Mouse (Mus musculus): ENCODE data around the gene Serpina1e. TPM values are rescaled to one million over a fixed set of nuclear protein-coding genes. Genes with fewer than 3 reads are reported as not detected.
"Not testable (repeated sequence)": the region's sequence is repeated elsewhere in the genome, so short reads cannot be mapped to it uniquely, and the experiment has no call there.

Serpina1e gene
- polyA plus RNA-seq, 1 experiment from 2014 or later, result 0.14 TPM

DNA sequence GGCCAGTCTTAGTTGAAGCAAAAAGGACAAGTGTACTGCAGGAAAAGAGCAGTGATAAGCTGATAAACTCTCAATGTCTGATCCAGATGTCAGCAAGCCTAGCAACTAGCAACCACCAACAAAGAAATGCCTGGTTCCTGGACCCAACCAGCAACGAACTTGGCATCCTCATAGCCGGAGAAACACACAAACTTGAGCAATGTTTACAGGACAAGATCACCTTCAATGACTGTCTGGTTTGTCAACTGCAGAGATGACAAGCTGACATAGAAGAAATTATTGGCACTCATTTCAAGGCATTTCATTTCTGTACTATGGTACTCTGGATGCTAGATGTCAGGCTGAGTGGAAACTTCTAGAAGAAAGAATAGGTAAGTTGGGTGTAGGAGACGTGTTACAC lies 8.0 kb upstream of the Serpina1e start:
- DNase-seq (ENCODE audit: low read depth, low spot score) (no peak), ATAC-seq (no peak)
- H3K27me3 ChIP-seq, result no peaks in the 10 kb centered on the region
- ChIA-PET CTCF (no interaction called here), POLR2A (no interaction called here)
- in situ Hi-C loops (cut with MboI; ENCODE audit: low pct_unique_long_range_greater_than_20kb), result loop anchor here (25.0 kb wide), 1 partner anchor 404 kb away; no protein-coding TSS in a partner anchor
- no peak for TF ChIP-seq CTCF (IDR thresholded peaks at IDR 0.05)

DNA sequence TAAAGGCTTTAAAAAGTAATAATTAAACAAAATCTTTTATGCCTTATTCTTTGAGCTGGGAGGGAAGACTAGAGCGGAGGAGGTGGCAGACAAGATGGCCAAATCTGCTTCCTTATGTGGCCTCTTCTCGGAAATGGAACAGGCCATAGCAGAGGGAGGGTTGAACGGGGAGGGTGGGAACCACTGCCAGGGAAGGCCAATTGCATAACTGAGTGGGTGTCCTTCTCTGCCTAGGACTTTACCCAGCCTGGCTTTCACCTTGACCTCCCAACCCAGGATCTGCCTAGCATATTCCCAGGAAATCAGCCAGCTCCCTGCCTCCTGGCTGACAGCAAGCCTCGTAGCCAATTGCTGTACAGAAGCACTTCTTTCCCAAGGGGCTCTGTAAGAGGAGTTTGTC lies 4.5 kb upstream of the Serpina1e start:
- ATAC-seq, result peak; percentile 55
- in situ Hi-C loops (cut with MboI; ENCODE audit: low pct_unique_long_range_greater_than_20kb), result loop anchor here (25.0 kb wide), 1 partner anchor 401 kb away; no protein-coding TSS in a partner anchor
- no peak for TF ChIP-seq CTCF (IDR thresholded peaks at IDR 0.05)

GRCm38 (mm10) chr12:103962860-103963259 lies 4.1 kb upstream of the Serpina1e start:
- DNase-seq (ENCODE audit: low read depth, low spot score) (peak; percentile 57), ATAC-seq (peak; percentile 88)
- CTCF ChIA-PET, result no interaction called here
- in situ Hi-C loops (cut with MboI; ENCODE audit: low pct_unique_long_range_greater_than_20kb), result loop anchor here (25.0 kb wide), 1 partner anchor 401 kb away; no protein-coding TSS in a partner anchor
- POLR2A ChIA-PET, result interaction anchor here (0.6 kb wide), 1 partner anchor 188 kb away, joined by 4 read pairs; no protein-coding TSS in a partner anchor
- no peak for TF ChIP-seq CTCF (IDR thresholded peaks at IDR 0.05)
- no peaks in the 10 kb centered on the region for H3K27me3 ChIP-seq

More for the DNA sequence above, 4.5 kb upstream of the Serpina1e start:
- ChIA-PET CTCF (no interaction called here), POLR2A (interaction anchor here (0.6 kb wide), 1 partner anchor 187 kb away, joined by 4 read pairs; no protein-coding TSS in a partner anchor)
- DNase-seq (ENCODE audit: low read depth, low spot score), result no peak
- no peaks in the 10 kb centered on the region for H3K27me3 ChIP-seq

- ChIA-PET POLR2A (no interaction called here), CTCF (no interaction called here)
- no peak for TF ChIP-seq CTCF (IDR thresholded peaks at IDR 0.05)
- no peaks in the 10 kb centered on the region for H3K27me3 ChIP-seq
- in situ Hi-C loops (cut with MboI; ENCODE audit: low pct_unique_long_range_greater_than_20kb), result loop anchor here (25.0 kb wide), 1 partner anchor 400 kb away; no protein-coding TSS in a partner anchor
- ATAC-seq (no peak), DNase-seq (ENCODE audit: low read depth, low spot score) (no peak)
Measured at GRCm38 (mm10) chr12:103962337-103962736, 3.6 kb upstream of the Serpina1e start.

GRCm38 (mm10) chr12:103961716-103962115 lies 2.9 kb upstream of the Serpina1e start:
- ATAC-seq (no peak), DNase-seq (ENCODE audit: low read depth, low spot score) (no peak)
- in situ Hi-C loops (cut with MboI; ENCODE audit: low pct_unique_long_range_greater_than_20kb), result loop anchor here (25.0 kb wide), 1 partner anchor 399 kb away; no protein-coding TSS in a partner anchor
- no peaks in the 10 kb centered on the region for H3K27me3 ChIP-seq
- ChIA-PET CTCF (no interaction called here), POLR2A (interaction anchor here (0.7 kb wide), 1 partner anchor 839 kb away, joined by 3 read pairs; no protein-coding TSS in a partner anchor)
- no peak for TF ChIP-seq CTCF (IDR thresholded peaks at IDR 0.05)

DNA sequence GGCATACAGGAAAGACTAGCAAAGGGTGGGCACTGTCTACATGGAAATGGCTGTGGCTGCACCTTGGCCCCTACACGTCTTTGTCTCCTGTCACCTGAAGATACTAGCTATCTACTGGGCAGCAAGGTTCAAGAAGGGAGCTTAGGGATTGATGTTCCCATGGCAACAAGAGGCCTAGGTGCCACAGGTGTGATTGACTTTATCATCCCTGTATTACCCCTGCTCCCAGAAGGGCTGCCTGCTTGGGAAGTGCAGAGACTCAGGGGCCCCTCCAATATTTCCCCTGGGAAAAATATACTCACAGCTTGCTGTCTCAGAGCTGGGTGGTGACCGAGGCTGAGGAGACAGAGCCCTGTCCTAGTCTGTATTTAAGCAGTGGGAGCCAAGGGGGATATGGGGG lies 2.2 kb downstream of the Serpina1e start:
- DNase-seq (ENCODE audit: low read depth, low spot score); POLR2A ChIA-PET; H3K27me3 ChIP-seq; CTCF ChIA-PET; ATAC-seq: not testable (repeated sequence)
- in situ Hi-C loops (cut with MboI; ENCODE audit: low pct_unique_long_range_greater_than_20kb), result loop anchor here (25.0 kb wide), 1 partner anchor 394 kb away; no protein-coding TSS in a partner anchor

DNA sequence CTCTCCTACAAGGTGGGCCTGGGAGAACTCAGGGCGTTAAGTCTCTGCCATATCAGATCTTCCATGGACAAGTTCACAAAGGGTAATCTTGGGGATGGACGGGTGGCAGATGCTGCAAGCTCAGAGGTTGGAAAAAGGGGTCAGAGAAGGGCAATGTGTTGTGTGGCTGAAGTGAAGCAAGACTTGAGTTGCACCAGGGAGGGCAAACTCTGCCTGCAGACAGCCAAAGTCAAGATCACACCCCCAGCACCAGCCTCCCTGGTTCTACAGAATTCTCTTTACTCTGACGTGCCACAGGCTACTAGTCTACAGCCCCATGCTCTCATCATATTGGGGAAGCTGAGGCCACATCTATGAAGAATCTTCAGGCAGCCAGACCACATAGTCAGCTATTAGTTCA lies 5.8 kb downstream of the Serpina1e start:
- in situ Hi-C loops (cut with MboI; ENCODE audit: low pct_unique_long_range_greater_than_20kb), result loop anchor here (25.0 kb wide), 1 partner anchor 391 kb away; no protein-coding TSS in a partner anchor
- DNase-seq (ENCODE audit: low read depth, low spot score); ATAC-seq; POLR2A ChIA-PET; CTCF ChIA-PET; H3K27me3 ChIP-seq: not testable (repeated sequence)

DNA sequence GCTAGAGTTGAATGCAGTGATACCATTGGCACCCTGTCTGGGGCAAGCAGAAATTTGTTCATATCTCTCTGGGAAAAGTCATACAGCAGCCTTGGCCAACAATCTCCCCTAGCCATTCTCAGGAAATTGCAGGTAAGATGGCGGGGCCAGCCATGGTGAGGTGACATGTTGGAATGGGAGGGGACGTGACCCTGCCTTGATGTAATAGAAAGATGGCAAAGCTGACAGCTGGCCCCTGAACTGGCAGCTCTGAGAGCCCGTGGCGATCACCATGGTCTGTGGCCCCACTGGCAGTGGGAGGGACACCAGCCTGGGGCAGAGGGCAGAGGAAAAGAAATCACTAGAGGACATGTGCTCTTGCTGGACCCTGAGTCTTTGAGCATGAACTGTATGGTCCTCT lies 12.5 kb downstream of the Serpina1e start:
- DNase-seq (ENCODE audit: low read depth, low spot score) (no peak), ATAC-seq (no peak)
- ChIA-PET CTCF (no interaction called here), POLR2A (no interaction called here)
- in situ Hi-C loops (cut with MboI; ENCODE audit: low pct_unique_long_range_greater_than_20kb), result no loop called here
- TF ChIP-seq CTCF (IDR thresholded peaks at IDR 0.05), result no peak
- no peaks in the 10 kb centered on the region for H3K27me3 ChIP-seq

DNA sequence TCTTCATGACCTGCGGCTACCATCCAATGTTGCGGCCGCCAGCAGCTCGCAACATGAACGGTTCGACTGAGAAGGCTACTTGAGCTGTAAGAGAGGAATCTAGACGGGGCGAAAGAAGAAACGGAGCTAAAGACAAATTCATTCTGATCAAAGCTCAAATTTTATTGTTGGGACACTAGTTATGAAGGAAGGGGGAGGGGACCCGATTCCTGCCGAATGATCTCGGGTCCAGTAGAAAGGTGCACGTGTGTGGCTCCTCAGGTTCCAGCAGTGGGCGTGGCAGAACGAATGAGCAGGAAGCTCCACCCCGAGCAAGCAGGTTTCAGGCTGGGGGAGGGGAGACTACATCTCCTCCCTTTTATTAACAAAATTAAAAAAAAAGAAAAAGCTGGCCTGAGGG lies 49.6 kb downstream of the Serpina1e start:
- in situ Hi-C loops (cut with MboI; ENCODE audit: low pct_unique_long_range_greater_than_20kb); POLR2A ChIA-PET; ATAC-seq; DNase-seq (ENCODE audit: low read depth, low spot score); CTCF ChIA-PET; H3K27me3 ChIP-seq: not testable (repeated sequence)

DNA sequence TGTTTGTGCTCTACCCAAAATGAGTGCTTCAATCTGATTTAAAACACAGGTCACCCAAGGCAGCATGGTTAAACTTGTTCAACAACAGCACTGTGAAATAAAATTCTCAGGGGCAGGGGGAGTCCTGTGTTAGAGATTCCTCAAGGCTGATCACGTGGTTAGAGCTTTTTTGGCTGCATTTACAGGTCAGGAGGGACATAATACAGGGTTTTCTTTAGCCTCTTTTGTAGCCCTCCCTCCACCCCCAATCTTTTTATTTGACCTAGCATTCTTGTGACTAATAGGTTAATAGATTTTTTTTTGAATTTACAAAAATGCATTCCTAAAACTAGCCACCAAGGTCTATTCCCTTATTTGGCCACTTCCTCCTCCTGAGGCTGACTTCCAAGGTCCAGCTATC lies 51.0 kb downstream of the Serpina1e start:
- CTCF ChIA-PET, POLR2A ChIA-PET: not testable (repeated sequence)

GRCm38 (mm10) chr12:103904837-103905340 lies 53.9 kb downstream of the Serpina1e start, which contains the start of gene Serpina1c:
TSS of gene Serpina1c (minus strand) at chr12:103904887.
- DNase-seq (ENCODE audit: low read depth, low spot score); H3K27me3 ChIP-seq; in situ Hi-C loops (cut with MboI; ENCODE audit: low pct_unique_long_range_greater_than_20kb); ATAC-seq; CTCF ChIA-PET; POLR2A ChIA-PET: not testable (repeated sequence)

More for the DNA sequence above, 51.0 kb downstream of the Serpina1e start:
- H3K27me3 ChIP-seq; ATAC-seq; in situ Hi-C loops (cut with MboI; ENCODE audit: low pct_unique_long_range_greater_than_20kb); DNase-seq (ENCODE audit: low read depth, low spot score): not testable (repeated sequence)

DNA sequence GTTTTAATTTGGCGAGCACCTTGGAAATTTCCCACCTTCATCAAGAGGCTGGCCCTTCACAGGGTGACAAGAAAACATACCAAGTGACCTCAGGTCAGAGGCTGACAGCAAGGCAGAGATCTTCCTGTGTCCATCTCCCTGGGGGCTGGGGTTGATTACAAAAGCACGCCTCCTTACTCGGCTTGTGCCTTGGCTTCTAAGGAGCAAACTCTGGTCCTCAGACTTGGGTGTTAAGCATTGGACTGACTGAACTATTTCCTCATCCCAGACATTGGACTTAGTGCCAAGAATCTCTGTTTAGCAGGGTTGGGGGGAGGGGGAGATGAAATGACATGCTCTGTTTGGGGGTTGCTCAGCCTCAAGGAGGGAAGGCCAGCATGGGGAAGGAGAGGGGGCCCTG lies 56.8 kb downstream of the Serpina1e start:
- H3K27me3 ChIP-seq; POLR2A ChIA-PET; CTCF ChIA-PET; ATAC-seq; in situ Hi-C loops (cut with MboI; ENCODE audit: low pct_unique_long_range_greater_than_20kb); DNase-seq (ENCODE audit: low read depth, low spot score): not testable (repeated sequence)

Other genes with a start within 250 kb of the Serpina1e start
- not detected for gene Serpina1d, start 185.4 kb downstream of the Serpina1e start, polyA plus RNA-seq (2021)
- gene Serpina1b, start 128.6 kb downstream of the Serpina1e start, polyA plus RNA-seq (2021), result 0.50 TPM
- gene Serpina1a, start 95.4 kb downstream of the Serpina1e start, polyA plus RNA-seq (2021), result 0.05 TPM
- not detected for gene Serpina1c, start 54.1 kb downstream of the Serpina1e start, polyA plus RNA-seq (2021)
- gene Serpina11, start 31.0 kb upstream of the Serpina1e start, polyA plus RNA-seq (2021), result not detected
- 0.08 TPM for gene Serpina9, start 54.8 kb upstream of the Serpina1e start, polyA plus RNA-seq (2021)
- gene Serpina12, start 85.5 kb upstream of the Serpina1e start, polyA plus RNA-seq (2021), result not detected
- gene Serpina5, start 142.1 kb upstream of the Serpina1e start, polyA plus RNA-seq (2021), result 0.06 TPM
- not detected for gene Serpina3a, start 153.7 kb upstream of the Serpina1e start, polyA plus RNA-seq (2021)
- gene Serpina3b, start 169.0 kb upstream of the Serpina1e start, polyA plus RNA-seq (2021), result not detected
- 0.04 TPM for gene Serpina3c, start 194.9 kb upstream of the Serpina1e start, polyA plus RNA-seq (2021)

Measured in Patski (cell line).